Mouse (Mus musculus) urinary bladder, postnatal 14 days (tissue): ENCODE results near the gene Zfp628.
A peak's percentile ranks its signal among the peaks of the same experiment; 100 is the strongest.

Experiments
- DNase-seq: peaks from one replicate; pipeline ENCODE4 v3.0.0; 2021; ENCODE audit warnings: low spot score

The Zfp628 gene

DNA sequence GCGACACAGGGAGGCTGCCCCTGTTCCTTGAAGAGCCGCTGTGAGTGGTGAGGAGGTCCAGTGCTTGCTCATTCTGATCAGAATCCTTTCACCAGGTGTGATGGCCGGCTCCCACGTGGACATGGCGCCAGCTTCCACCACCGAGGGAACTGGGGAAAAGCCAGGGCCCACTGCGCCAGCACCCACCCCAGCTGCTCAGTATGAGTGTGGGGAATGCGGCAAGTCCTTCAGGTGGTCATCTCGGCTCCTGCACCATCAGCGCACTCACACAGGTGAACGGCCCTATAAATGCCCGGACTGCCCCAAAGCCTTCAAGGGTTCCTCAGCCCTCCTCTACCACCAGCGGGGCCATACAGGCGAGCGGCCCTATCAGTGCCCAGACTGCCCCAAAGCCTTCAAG is 3.7 kb downstream of the Zfp628 start:
- DNase-seq: no peak

DNA sequence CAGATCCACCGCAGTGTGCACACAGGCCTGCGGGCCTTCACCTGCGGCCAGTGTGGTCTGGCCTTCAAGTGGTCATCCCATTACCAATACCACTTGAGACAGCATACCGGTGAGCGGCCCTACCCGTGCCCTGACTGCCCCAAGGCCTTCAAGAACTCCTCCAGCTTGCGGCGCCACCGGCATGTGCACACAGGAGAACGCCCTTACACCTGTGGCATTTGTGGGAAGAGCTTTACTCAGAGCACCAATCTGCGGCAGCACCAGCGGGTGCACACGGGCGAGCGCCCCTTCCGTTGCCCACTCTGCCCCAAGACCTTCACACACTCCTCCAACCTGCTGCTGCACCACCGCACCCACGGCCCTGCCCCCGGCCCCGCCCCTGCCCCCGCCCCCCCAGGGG is 4.1 kb downstream of the Zfp628 start:
- no peak for DNase-seq

DNA sequence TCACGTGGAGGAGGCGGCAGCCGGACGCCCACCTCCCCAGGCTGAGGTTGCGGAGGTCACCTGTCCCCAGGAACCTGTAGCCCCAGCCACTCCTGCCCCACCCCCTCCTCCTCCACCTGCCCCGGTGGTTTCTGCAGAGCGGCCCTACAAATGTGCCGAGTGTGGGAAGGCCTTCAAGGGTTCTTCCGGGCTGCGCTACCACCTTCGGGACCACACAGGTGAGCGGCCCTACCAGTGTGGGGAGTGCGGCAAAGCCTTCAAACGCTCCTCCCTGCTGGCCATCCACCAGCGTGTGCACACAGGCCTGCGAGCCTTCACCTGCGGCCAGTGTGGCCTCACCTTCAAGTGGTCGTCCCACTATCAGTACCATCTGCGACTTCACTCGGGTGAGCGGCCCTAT is 5.0 kb downstream of the Zfp628 start:
- DNase-seq: no peak

DNA sequence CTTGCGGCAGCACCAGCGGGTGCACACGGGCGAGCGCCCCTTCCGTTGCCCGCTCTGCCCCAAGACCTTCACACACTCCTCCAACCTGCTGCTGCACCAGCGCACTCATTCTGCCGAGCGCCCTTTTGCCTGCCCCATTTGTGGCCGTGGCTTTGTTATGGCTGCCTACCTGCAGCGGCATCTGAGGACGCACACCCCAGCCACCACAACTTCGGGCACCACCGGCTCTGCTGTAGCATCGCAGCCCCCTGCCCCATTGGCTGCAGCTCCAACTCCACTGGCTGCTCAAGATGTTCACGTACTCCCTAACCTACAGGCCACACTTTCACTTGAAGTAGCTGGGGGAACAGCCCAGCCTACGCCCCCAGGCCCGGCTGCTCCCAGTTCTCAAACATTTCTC is 5.5 kb downstream of the Zfp628 start:
- no peak for DNase-seq

DNA sequence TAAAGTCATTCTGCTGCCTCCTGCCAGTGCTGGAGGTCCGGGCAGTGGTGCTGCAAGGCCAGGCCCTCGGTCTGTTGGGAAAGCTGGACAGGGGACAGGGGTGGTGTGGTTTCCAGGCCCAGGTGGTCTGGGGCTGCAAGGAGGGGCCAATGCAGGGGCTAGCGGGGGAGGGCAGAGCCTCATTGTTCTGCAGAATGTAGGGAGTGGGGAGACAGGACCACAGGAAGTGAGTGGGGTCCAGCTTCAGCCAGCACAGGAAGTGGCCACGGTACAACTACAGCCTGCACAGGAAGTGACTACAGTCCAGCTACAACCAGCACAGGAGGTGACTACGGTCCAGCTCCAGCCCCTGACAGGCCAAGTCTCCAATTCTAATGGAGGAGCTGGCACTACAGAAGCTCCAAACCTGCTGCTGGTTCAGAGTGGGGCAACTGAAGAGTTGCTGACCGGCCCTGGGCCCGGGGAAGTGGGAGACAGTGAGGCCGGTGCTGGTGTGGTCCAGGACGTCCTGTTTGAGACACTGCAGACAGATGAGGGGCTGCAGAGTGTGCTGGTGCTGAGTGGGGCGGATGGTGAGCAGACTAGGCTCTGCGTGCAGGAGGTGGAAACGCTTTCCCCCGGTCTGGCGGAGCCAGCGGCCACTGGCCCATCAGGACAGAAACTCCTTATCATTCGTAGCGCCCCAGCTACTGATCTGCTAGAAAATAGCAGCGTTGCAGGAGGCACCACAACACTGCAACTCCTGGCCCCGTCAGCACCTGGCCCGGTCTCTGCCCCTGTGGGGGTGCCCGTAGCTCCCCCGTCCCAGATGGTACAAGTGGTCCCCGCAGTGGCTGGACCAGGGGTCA is 6.2 kb downstream of the Zfp628 start:
- no peak for DNase-seq

DNA sequence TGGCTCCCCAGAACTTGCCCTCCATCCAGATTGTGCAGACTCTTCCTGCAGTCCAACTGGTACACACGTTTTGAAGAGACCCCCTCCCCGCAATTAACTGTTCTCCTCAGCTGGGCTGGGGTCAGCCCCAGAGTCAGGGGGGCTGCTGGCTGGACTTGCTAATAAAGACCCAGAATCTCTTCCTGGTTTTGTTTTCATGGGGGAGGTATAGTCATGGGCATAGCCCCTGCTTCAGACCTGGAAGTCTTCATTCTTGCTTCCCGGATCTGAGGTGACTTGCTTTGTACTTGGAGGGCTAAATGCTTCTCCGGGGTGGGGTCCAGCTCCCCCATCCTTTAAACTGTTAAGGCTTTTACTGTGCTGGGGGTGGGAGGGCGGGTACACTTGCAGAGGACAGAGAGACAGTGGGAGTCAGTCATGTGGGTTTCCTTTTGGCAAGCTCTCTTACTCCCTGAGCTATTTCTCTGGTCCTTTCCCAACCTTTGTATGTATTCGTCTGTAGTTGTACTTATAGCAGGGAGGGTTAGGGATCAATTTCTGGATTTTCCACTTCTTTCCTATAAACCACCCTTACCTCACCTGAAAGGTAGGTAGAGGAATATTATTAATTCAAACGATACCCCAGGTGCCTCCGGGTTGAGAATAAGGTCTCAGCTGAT is 6.9 kb downstream of the Zfp628 start, which contains the start of gene Nat14:
Nat14 (plus strand) TSS at position 205 of the 659 bp plus-strand sequence.
- DNase-seq: no peak

DNA sequence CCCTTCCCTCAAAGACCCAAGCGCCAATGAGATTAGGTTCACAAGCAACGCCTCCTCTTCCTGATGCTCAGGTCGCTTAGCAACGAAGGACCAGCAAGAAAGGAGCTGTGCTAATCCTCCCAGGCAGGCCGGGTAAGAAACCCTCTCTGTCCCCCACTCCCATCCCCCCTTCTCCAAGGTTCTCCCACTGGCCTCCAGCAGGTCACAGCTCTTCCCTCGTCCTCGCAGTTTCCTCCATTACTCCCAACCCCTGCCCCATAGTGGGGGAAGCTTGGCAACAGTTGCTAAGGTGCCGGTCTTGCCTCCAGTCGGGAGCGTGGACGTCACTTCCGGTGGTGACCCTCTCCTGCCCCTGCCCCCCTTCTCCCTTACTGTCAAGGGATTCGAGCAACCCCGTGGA is 7.5 kb downstream of the Zfp628 start:
- peak; percentile 51 for DNase-seq

DNA sequence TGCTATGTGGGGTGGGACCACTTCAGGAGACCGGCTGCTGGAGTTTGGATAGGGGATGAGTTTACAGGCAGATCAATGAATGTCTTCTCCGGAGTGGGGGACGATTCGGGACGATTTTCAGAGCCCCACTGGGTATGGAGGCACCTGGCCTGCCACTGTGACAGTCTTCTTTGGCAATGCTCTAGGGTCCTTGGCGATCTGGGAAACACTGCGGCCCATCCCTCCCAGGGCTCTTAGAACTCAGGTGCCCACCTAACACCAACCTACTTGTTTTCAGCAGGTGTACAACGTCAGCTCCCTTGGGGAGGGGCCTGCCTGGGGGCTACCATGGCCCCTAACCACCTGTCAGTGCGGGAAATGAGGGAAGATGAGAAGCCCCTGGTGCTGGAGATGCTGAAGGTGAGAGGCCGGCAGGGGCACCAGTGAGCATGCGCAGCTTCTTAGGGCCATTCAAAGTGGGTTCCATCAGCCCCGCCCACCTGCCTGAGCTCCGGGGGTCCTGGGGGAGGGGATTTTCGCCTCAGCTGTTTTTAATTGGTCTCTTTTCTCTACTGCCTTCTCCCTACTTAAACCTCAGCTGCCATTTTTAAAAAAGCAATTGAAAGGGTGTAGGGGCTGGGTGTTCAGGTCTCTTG is 8.0 kb downstream of the Zfp628 start:
- DNase-seq: no peak

DNA sequence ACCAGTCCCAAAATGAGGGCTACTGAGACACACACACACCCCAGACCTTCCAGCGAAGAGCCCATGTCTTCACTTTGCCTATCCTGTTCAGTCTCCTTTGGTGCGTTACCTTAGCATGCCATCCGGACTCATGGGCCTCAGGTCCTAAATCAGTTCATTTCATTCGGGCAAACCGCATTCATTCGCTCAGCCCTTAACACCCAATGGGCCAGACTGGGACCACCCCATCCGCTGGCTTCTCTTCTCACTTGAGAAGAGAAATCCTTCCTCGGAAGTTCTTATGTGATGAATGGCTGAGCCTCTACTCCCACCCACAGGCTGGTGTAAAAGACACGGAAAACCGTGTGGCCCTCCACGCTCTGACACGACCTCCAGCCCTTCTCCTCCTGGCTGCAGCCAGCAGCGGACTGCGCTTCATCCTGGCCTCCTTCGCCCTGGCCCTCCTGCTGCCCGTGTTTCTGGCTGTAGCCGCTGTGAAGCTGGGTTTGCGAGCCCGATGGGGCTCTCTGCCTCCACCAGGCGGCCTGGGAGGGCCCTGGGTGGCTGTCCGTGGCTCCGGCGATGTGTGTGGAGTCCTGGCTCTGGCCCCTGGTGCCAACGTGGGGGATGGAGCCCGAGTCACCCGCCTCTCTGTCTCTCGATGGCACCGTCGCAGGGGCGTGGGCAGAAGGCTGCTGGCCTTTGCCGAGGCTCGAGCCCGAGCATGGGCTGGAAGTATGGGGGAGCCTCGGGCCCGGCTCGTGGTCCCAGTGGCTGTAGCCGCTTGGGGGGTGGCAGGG is 8.8 kb downstream of the Zfp628 start:
- DNase-seq: peak; percentile 50

DNA sequence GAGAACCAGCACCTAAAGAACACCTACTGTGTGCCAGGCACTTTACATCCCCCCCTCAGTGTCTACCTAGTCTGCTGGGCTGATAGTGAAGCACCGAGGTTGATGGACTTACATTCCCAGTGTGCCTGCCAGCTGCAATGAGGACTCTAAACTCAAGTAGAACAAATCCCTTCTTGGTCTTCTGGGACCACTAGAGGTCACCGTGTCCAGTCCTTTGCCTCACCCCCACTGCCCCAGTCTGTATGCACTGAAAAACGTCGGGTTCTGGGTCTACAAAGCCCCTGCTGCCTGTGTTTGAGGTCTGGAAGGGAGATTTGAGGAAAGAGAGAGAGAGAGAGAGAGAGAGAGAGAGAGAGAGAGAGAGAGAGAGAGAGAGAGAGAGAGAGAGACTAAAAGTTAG is 9.5 kb downstream of the Zfp628 start:
- DNase-seq: no peak

DNA sequence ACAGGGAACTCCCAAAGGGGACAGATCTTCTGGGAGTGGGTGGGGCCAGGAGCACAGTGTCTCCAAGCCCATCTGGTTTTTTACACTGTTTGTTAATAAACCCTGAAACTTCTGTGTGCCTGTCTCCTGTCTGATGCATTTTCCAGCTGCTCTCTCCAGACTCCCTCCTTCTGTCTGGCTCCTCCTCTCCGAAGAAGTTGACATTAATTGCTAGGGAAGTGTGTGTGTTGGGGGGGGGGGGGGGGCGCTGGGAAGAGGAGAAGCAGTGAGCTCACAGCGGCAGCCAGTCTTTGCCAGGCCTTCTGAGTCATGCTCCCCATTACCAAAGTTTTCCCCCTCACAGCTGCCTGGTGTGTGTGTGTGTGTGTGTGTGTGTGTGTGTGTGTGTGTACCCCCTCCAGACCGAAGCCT is 9.9 kb downstream of the Zfp628 start:
- DNase-seq: peak; percentile 51

DNA sequence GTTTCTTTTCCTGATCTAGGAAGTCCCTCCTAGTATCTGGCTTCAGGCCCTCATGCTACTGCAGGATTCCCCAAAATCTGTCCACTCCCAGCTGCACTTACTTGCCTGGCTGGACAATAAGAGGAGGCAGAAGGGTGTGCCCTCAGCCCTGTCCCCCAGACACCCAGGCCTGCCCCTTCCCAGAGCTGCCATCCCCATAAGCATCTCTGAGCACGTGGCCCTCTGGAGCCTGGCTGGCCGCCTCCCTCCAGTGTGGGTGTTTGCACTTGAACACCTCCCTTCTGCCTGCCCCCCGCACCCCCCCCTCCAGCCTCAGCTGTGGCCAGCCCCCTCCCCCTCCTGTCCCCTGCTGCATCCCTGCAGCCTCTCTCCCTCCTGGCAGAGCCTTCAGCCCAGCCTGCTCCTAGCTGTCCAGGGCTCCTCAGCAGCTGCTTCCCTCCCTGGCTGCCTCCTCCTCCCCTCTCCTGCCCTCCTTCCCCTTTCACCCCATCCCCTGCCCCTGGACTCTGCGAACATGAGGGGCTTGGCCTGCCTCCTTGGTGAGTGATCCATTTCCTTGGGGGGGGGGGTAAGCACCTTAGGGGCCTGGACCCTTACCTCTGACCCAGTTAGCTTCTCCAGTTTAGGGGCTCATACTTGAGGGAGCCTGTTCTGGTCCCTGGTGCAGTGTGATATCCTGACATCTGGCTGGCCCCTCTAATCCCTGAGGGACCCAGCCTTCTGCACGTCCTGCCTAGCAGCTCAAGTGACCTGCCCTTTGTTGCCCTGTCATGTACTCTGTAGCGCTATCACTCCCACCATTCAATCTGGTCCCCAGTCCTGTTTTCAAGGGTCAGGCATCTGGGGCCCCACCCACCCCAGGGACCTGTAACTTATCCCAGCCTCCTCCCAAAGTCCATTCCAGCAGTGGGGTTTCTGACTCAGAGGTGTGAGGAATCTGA is 10.7 kb downstream of the Zfp628 start, which contains the start of gene Ssc5d:
Ssc5d (plus strand) TSS at position 345 of the 941 bp plus-strand sequence.
- DNase-seq: peak; percentile 66

DNA sequence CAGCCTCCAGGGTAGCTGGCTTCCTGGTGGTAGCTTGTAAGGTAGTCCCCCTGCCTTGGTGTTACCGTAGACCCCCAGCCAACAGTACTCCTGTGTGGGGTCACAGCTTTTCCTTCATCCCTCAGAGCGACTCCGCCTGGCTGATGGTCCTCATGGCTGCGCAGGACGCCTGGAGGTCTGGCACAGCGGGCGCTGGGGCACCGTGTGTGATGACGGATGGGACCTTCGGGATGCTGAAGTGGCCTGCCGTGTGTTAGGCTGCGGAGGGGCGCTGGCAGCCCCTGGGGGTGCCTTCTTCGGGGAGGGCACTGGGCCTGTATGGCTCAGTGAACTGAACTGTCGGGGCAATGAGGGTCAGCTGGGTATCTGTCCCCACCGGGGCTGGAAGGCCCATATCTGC is 11.8 kb downstream of the Zfp628 start:
- DNase-seq: no peak

DNA sequence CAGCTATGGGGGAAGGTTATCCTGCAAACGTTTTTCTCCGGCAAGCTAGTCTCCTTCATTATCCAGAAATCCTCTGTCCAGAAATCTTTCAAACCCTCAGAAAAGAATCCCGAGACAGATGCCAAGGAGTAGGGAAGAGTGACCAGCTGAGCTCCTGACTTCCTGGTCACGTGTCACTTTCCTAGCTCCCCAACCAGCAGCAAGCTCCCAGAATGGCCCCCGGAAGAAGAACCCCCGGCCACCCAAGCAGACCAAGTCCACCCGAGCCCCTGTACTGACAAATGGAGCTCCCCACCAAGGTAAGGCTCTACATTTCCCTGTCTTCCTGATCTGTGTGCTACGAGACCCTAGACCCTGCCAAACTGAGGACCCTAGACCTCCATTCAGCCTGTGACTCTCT is 12.7 kb downstream of the Zfp628 start:
- DNase-seq: no peak

DNA sequence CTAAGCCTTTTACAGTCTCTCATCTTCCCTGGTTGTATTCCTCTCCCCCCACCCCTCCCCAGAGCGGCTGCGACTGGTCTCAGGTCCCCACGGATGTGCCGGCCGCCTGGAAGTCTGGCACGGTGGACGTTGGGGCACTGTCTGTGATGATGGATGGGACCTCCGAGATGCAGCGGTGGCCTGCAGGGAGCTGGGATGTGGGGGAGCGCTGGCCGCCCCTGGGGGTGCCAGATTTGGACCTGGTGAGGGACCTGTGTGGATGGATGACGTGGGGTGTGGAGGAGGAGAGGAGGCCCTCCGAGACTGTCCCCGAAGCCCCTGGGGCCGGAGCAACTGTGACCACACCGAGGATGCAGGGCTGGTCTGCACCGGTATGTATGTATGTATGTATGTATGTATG is 13.3 kb downstream of the Zfp628 start:
- no peak for DNase-seq

DNA sequence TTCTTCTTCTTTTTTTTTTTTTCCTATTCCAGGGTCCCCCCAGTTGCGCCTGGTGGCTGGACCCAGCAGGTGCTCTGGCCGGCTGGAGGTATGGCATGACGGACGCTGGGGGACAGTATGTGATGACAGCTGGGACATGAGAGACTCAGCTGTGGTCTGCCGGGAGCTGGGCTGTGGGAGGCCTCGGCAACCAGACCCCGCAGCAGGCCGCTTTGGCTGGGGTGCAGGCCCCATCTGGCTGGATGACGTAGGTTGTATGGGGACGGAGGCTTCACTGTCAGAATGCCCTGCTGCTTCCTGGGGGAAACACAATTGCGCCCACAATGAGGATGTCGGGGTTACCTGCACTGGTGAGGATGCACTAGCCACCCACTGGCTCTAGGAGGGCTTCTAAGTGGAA is 18.1 kb downstream of the Zfp628 start:
- DNase-seq: no peak

DNA sequence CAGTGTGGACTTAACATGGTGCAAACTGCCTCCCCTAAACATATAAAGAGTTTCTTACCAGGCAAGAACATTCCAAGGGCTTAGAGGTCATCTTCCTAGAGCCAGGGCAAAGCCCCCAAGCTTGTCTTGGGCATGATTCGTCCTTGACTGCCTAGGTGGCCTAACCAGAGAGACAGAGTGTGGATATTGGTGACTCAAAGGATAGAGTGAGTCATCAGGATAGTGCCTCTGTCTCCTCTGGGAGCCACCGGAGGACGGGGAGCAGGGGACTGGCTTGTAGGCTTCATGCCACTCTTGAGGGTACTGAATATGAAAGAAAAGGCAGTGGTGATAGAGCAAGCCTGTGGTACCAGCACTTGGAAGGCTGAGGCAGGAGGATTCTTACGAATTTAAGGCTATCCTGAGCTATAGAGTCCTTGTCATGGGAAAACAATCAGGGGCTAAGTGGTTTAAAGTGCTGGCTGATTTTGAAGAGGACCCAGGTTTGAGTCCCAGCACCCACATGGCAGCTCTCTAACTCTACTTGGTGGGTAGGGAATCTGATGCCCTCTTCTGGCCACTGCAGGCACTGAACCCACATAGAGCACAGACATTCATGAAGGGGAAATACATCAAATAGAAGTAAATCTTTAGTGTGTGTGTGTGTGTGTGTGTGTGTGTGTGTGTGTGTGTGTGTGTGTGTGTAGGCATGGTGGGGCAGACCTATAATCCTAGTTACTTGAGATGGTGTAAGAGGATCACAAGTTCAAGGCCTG is 19.3 kb downstream of the Zfp628 start:
- no peak for DNase-seq

DNA sequence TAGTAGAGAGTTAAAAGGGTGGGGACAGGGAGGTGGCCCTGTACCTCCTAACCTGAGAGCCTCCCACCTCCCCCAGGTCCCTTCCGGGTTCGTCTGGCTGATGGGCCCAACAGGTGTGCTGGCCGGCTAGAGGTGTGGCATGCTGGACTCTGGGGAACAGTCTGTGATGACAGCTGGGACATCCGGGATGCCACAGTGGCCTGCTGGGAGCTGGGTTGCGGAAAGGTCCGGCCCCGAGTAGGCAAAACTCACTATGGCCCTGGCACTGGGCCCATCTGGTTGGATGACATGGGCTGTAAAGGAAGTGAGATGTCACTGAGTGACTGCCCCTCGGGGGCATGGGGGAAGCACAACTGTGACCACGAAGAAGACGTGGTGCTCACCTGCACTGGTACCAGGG is 21.8 kb downstream of the Zfp628 start:
- no peak for DNase-seq

DNA sequence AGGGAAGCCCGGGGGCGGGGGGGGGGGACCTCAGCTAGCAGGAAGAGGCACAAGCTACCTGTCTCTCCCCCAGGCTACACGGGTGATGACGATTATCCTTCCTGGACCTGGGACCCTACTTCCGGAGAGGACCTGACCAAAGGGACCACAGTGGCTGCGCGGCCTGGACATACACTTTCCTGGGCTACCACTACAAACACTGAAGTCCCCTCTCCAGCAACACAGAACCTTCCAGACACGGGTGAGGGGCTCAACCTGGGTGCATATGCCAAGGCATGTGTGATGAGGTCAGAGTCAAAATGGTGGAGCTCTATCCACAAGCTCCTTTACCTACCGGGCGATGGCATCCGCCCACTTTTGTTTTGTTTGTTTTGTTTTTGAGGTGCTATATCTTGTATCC is 22.4 kb downstream of the Zfp628 start:
- no peak for DNase-seq

DNA sequence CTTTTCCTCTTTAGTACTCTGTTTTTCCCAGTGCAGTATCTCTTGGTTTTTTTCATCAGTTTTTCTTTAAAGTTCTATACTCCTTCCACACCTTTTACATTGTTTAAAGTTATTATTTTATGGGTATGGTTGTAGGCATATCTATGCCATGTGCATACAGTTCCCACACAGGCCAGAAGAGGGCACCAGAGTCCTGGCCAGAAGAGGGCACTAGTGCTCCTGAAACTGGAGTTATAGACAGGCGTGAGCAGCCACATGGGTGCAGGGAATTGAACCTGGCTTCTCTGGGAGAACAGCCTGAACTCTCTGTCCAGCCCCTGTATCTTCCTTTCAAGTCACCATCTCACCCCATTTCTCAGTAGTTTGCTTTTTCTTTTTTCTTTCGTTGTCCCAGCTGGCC is 23.4 kb downstream of the Zfp628 start:
- DNase-seq: peak; percentile 83
